Mouse (Mus musculus) activated CD4-positive, CD25-positive, alpha-beta regulatory T cell, adult 9 weeks (primary cell): ENCODE results near the gene Ctsf. TPM values are rescaled to one million over a fixed set of nuclear protein-coding genes. Genes with fewer than 3 reads are reported as not detected.

Experiments used
- polyA plus RNA-seq: library from polyadenylated mRNA; unstranded; fragments of 100-300 nt; shearing (Covaris generic); gene quantifications from one replicate; pipeline ENCODE4 v1.2.1, GENCODE M21; 2017

Ctsf gene
- polyA plus RNA-seq, result 7.4 TPM

DNA sequence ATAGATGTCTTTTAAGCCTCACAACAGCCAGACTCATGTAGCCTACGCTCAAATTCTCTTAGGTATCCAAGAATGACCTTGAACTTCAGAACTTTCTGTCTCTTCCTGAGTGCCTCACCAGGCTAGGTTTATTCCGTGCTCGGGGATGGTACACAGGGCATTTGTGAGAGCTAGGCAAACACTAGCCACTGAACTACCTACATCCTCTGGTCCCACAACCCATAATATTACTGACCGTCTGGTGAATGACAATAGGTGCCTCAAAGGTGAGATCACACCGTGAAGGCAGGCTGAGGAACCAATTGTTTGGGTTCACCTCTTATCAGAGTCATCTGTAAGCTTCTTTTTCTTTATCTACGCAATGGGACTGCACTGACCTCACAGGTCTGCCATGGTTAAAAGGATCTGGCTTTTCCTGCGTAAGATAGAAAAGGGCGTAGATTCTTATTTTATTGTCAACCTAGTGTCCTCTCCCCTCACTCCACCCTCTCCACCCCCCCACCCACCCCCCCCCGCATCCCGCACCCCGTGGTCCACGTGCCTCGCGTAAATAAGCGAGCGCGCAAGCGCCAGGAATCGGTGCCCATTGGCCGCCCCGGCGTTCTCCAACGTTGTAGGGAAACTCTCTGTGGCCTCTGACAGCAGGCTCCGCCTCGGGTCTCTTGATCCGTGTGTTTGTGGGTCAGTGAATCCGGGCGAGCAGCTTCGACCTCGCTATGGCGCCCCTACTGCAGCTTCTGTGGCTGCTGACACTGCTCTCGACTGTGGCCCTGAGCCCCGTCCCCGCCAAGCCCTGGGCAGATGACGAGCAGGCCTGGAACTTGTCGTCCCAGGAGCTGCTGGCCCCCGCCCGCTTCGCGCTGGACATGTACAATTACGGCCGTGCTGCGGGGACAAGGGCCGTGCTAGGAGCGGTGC, at the start of gene Ctsf:
Ctsf (plus strand) TSS at position 579 of the 918 bp plus-strand sequence.

DNA sequence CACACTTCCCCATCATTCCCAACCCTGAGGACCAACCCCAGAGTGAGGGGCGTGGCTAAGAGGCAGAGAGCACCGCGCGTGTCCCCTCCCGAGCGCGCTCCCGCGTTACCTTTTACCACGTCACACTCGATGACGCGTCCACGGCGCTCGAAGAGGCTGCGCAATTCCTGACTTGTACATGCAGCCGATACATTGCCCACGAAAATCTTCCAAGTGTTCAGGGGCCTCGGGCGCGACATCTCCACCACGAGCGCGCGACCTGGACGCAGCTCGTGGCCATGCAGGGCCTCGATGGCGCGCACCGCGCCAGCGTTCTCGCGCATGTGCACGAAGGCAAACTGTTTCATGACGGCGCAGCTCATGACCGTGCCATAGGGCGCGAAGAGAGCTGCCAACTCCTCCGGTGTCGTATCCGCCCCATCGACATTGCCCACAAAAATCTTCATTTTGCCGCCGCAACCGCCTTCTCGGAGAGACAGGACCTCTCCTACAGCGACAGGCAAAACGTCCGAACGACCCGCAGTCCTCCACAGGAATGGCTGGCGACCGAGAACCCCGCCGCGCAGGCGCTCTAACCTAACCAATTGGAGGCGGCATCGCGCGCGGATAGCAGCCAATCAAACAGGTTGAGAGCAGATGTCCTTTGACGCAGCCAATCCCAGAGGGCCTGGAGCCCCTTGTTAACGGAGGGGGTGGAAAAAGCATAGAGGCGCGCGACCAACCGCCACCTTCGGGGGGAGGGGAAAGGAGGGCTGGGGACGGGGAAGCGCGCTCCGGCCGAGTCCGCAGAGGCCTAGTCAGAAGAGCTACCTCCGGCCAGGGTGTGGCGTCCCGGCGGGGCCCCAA, 43.6 kb upstream of the Ctsf start, which contains the start of the genes Gm21992 and Rbm14:
Gm21992 (minus strand) TSS at position 550 of the 846 bp plus-strand sequence.
Rbm14 (minus strand) TSS at position 572 of the 846 bp plus-strand sequence.

DNA sequence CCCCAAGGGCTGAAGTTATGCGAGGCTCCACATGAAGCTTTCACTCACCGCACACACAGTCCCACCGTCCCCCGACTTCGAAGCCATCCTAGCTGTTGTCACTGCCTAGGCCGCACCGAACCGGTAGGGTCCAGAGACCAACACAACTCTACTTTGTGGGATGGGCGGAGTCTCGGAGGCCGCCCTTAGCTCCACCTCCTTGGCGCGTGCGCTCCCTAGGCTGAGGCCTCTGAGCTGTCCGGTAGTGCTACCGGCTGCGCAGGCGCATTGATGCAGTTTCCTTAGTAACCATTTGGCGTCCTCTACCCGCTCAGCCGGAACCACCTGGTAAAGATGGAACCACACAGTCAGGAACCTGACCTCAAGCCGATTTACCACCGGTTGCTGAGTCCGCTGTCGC, 15.8 kb upstream of the Ctsf start, which contains the start of the genes Ccs and Ccdc87:
Ccs (minus strand) TSS at position 184 of the 400 bp plus-strand sequence.
Ccdc87 (plus strand) TSS at position 218 of the 400 bp plus-strand sequence.

DNA sequence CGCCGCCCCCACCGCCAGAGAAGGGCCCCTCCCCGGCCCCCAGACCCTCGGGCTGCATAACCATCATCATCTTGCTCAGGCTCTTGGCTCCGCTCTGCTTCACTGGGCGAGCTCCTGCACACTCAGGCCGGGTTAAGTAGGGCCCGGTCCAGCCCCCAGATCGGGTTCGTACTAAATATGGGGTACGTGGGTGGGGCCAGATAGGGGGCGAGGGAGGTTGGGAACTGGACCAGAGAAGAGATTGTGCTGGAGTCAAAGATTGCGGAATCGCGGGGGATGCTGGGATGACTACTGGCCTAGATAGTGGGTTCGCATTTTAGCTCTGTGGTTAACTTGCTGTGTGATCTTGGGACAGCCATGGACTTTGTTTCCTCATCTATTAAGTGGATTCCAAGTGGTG, 22.9 kb downstream of the Ctsf start, which contains the start of gene Actn3:
Actn3 (minus strand) TSS at position 125 of the 400 bp plus-strand sequence.

DNA sequence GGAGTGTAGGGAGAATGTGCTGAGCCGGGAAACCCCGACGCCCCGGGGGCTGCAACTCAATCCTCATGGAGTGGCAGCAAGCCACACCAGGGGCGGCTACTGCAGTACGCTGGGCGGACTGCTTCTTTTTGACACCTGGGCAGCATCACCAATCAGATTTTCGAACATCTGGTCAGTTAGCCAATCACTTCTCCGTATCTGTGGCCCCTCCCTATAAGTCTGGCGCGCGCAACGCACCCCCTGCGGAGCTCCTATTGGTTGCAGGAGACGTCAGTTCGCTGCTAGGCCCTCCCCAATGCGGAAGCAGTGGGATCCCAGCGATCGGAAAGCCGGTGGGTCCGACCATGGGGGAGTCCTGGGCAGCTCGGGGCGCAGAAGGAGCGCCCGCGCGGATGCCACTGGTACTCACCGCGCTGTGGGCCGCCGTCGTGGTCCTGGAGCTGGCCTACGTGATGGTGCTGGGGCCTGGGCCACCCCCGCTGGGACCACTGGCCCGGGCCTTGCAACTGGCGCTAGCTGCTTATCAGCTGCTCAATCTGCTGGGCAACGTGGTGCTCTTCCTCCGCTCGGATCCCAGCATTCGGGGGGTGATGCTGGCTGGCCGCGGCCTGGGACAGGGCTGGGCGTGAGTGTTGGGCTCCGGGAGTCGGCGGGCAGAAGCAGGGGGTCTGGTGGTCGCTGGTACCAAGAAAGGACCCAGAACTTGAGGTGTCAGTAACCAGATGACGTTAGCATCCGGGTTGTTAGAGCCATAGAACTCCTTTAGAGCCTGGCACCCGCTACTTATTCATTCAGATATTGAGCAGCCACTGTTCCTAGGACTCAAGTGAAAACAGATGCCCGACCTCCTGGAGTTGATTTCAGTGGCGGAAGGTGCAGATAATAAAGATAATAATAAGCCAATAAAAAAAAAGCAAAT, 23.7 kb downstream of the Ctsf start, which contains the start of gene Zdhhc24:
Zdhhc24 (plus strand) TSS at position 264 of the 919 bp plus-strand sequence.

DNA sequence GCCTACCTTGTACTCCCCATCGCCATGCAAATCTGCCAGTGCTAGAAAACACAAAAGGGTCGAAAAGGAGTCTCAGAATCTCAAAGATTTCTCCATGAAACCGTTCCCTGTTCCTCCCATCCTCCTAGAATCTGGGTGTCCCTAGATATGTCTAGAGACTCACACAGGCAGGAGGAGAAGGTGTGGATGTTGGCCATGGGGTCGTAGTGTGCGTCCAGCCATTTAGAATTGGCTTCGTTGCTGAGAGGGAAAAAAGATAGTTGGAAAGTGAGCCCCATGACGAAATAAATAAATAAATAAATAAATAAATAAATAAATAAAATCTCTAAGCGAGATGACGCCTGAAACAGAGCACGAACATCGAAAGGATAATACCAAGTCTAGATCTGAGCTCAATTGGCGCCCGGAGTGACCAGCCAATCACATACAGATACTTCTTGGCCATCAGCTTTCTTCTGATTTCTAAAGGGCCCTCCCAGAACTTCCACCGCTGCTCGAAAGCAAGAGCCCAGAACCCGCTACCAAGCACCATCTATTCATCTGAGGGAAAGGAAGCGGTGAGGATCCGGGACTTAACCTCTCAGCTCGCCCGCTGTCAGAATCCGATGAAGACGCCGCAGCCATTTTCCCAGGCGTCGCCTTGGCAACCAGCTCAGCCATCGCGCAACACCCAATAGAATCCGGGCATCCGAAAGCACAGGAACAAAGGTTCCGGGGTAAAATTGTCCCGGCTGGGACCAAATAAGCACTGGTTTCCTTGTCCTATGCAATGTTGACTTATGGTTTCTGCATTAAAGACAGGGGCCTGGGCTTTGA, 51.3 kb downstream of the Ctsf start, which contains the start of gene Bbs1:
Bbs1 (minus strand) TSS at position 650 of the 816 bp plus-strand sequence.

Other genes with a start within 250 kb of the Ctsf start
- not detected for gene Lrfn4, start 239.5 kb upstream of the Ctsf start, polyA plus RNA-seq
- 54.1 TPM for gene Rce1, start 229.5 kb upstream of the Ctsf start, polyA plus RNA-seq
- not detected for gene Gm960, start 156.5 kb upstream of the Ctsf start, polyA plus RNA-seq
- 1.3 TPM for gene Sptbn2, start 144.0 kb upstream of the Ctsf start, polyA plus RNA-seq
- 53.1 TPM for gene Rbm4b, start 98.6 kb upstream of the Ctsf start, polyA plus RNA-seq
- 62.0 TPM for gene Rbm4, start 61.2 kb upstream of the Ctsf start, polyA plus RNA-seq
- gene Gm21992, start 43.5 kb upstream of the Ctsf start, polyA plus RNA-seq, result 52.8 TPM
- gene Rbm14, start 43.5 kb upstream of the Ctsf start, polyA plus RNA-seq, result 98.3 TPM
- 213 TPM for gene Ccs, start 15.8 kb upstream of the Ctsf start, polyA plus RNA-seq
- gene Ccdc87, start 15.8 kb upstream of the Ctsf start, polyA plus RNA-seq, result 0.28 TPM
- gene Actn3, start 22.8 kb downstream of the Ctsf start, polyA plus RNA-seq, result 0.10 TPM
- gene Zdhhc24, start 23.5 kb downstream of the Ctsf start, polyA plus RNA-seq, result 7.9 TPM
- gene Bbs1, start 51.5 kb downstream of the Ctsf start, polyA plus RNA-seq, result 0.92 TPM
- 136 TPM for gene Dpp3, start 73.2 kb downstream of the Ctsf start, polyA plus RNA-seq
- 0.65 TPM for gene Peli3, start 88.0 kb downstream of the Ctsf start, polyA plus RNA-seq
- 59.2 TPM for gene Mrpl11, start 107.0 kb downstream of the Ctsf start, polyA plus RNA-seq
- 1.8 TPM for gene Npas4, start 135.2 kb downstream of the Ctsf start, polyA plus RNA-seq
- gene Slc29a2, start 168.7 kb downstream of the Ctsf start, polyA plus RNA-seq, result 2.0 TPM
- 18.7 TPM for gene B4gat1, start 183.7 kb downstream of the Ctsf start, polyA plus RNA-seq
- 3.6 TPM for gene AC124502.3, start 183.8 kb downstream of the Ctsf start, polyA plus RNA-seq
- gene Brms1, start 186.2 kb downstream of the Ctsf start, polyA plus RNA-seq, result 81.9 TPM
- gene Rin1, start 195.4 kb downstream of the Ctsf start, polyA plus RNA-seq, result 0.26 TPM
- not detected for gene Cd248, start 212.9 kb downstream of the Ctsf start, polyA plus RNA-seq
- gene Tmem151a, start 230.4 kb downstream of the Ctsf start, polyA plus RNA-seq, result not detected
- 58.0 TPM for gene Yif1a, start 233.4 kb downstream of the Ctsf start, polyA plus RNA-seq
- gene Cnih2, start 243.4 kb downstream of the Ctsf start, polyA plus RNA-seq, result 1.4 TPM